Mouse (Mus musculus): ENCODE results near the gene Ubxn1.
A peak's percentile ranks its signal among the peaks of the same experiment; 100 is the strongest.

Gene Ubxn1

GRCm38 (mm10) chr19:8898576-8898975, 27.3 kb downstream of the Ubxn1 start:
- DNase-seq (ENCODE audit: low spot score), result no peak

- no peak for DNase-seq (ENCODE audit: low spot score)
These were observed 27.8 kb downstream of the Ubxn1 start for GRCm38 (mm10) chr19:8899079-8899478.

- no peak for DNase-seq (ENCODE audit: low spot score)
These were observed 32.1 kb downstream of the Ubxn1 start for GRCm38 (mm10) chr19:8903412-8903811.

GRCm38 (mm10) chr19:8908531-8908930, 37.2 kb downstream of the Ubxn1 start:
- no peak for DNase-seq (ENCODE audit: low spot score)

GRCm38 (mm10) chr19:8911810-8912209, 40.5 kb downstream of the Ubxn1 start:
- DNase-seq (ENCODE audit: low spot score), result no peak

- no peak for DNase-seq (ENCODE audit: low spot score)
These were observed 42.9 kb downstream of the Ubxn1 start for GRCm38 (mm10) chr19:8914212-8914611.

GRCm38 (mm10) chr19:8919000-8919399, 47.7 kb downstream of the Ubxn1 start:
- no peak for DNase-seq (ENCODE audit: low spot score)

GRCm38 (mm10) chr19:8919684-8920072, 48.4 kb downstream of the Ubxn1 start:
- no peak for DNase-seq (ENCODE audit: low spot score)

- DNase-seq (ENCODE audit: low spot score), result peak; percentile 91
These were observed 48.9 kb downstream of the Ubxn1 start, which contains the start of gene B3gat3 for GRCm38 (mm10) chr19:8920073-8920736. Gene B3gat3 (plus strand): TSS chr19:8920374.

- DNase-seq (ENCODE audit: low spot score), result no peak
These were observed 49.6 kb downstream of the Ubxn1 start for GRCm38 (mm10) chr19:8920836-8921291.

- no peak for DNase-seq (ENCODE audit: low spot score)
These were observed 50.4 kb downstream of the Ubxn1 start for GRCm38 (mm10) chr19:8921741-8922140.
